Mouse (Mus musculus) mouse embryonic stem cell (cell line): ENCODE measurements at regions not wholly inside any gene's neighbourhood (a gene's known extent, or its start where the extent isn't known, plus 50 kb on each side); places are given as distances from the start of the nearest gene placed in this dataset.

Experiments
- in situ Hi-C, 2 experiments: fragments of 300-500 bp; cut with MboI; formaldehyde crosslinking; loops; 1 replicate in 1 of 2; 3 replicates in 1 of 2; pipeline ENCODE4 v1.14.3; 2019 to 2020; ENCODE audit warnings: low sequenced_read_pairs in 2 of 2, low pct_unique_long_range_greater_than_20kb in 1 of 2, mixed read lengths in 1 of 2; ENCODE audit not compliant: unreplicated experiment in 1 of 2

GRCm38 (mm10) chr15:97587571-97588205 lies 117.9 kb downstream of the Rpap3 start:
- in situ Hi-C loops = no loop called here

DNA sequence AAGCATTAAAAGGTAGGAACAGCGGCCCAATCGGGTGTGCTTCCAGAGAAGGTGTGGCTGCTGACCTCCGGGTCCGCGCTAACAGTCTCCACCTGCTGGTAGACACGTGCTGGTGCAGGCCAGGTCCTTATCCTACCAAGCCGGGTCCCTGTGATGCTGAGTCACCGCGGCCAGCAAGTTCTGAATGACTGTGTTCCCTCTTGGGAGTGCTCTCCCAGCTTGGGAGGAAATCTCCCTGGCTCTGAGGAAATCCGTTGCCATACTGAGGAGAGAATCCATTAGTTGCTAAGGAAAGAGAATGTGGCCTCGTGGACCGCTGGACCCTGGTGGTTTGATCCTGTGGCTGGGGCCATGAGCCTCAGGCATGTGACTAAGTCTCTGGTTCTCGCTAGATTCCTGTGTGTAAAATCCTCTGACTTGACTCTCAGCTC lies 123.9 kb downstream of the Rpap3 start:
- in situ Hi-C loops = no loop called here

DNA sequence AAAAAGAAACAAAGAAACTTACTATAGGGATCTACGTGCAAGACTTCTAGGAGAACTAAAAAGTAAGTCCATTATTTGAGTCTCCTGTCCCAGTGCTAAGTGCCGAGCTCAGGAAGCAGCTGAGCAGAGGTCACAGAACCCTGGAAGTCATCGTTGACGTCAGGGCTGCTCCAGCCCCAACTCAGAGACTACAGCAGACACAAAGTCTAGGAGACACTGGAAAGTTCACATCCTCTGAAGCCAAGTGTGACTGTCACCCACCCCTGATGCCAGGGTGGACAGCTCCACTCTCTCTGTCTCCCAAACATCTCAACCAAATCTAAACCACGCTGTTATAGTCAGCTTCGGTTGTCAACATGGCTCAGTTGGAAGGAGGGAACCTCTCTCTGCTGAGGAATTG lies 124.9 kb downstream of the Rpap3 start:
- in situ Hi-C loops = no loop called here

DNA sequence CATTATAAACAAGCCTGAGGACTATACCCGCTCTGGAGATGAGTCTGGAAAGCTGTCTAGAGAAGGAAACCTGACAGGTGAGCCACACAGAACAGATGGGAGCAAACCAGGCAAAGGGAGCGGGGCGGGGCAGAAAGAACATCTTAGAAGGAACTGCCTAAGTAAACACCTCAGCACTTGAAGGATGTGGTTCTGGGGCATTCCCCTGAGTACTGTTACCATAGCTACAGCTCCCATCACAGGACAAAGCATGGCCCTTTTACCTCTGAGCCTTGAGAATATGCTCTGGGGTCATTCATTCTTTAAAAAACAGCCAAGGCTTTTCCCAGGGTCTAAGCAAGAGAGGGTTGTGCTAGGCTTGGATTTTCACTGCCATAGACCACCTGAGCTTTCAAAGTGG lies 127.6 kb downstream of the Rpap3 start:
- in situ Hi-C loops = no loop called here

- in situ Hi-C loops = no loop called here
Observed at GRCm38 (mm10) chr15:97577196-97577595, 128.4 kb downstream of the Rpap3 start.

DNA sequence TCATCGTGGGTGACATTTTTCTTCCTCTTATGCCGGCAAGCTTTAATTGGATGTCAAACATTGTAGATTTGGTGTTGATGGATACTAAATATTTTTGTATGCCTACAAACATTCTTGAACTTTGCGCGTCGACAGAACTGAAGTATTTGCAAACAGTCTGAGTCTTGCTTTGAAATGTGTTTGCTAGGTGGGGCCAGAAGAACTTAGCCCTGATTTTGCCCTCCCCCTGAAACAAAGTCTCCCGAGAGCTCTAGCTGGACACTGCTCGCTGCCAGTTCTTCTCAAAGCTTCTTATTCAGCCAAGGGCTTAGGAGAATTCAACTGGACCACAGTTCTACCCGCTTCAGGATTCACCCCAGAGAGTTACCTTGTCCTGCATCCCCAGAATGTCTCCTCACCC lies 133.0 kb downstream of the Rpap3 start:
- in situ Hi-C loops = no loop called here

DNA sequence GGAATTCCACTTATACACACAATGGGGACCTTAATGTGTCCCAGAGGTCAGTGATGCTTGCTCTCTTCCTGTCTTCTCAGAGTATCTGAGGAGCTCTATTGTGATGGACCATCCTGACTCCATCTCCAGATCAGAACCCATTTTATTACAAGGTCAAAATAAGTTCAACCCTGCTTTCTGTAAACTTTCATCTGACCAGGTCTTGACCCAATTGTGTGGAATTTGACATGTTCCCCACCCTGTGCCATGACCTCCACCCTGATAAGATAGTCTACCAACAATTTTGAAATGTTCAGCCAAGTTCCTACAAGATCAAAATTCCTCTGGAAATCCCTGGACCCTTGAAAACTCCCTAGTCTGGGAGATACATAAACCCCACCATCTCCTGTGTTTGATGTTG lies 133.7 kb downstream of the Rpap3 start:
- in situ Hi-C loops = no loop called here

- in situ Hi-C loops = no loop called here
Observed at GRCm38 (mm10) chr15:97560096-97560495, 145.5 kb downstream of the Rpap3 start.

GRCm38 (mm10) chr15:97558725-97559124 lies 146.9 kb downstream of the Rpap3 start:
- in situ Hi-C loops = no loop called here

DNA sequence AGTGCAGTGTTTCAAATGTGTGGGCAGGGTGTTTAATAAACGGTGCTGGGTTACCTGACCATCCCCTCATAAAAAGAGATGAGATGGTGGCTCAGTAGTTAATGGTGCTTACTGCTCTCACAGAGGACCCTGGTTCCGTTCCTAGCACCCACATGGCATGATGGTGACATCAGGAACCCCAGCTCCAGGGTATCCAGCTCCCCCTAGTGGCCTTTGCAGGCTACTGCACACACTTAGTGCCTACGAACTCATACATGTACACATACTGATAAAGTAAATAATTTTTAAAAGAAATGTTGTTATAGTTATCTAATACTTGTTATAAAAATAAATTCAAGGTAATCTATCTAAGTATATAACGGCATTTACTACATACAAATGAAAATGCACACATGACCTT lies 157.3 kb downstream of the Rpap3 start:
- in situ Hi-C loops = no loop called here

- in situ Hi-C loops = no loop called here
Observed at GRCm38 (mm10) chr15:97545034-97545433, 160.6 kb downstream of the Rpap3 start.

DNA sequence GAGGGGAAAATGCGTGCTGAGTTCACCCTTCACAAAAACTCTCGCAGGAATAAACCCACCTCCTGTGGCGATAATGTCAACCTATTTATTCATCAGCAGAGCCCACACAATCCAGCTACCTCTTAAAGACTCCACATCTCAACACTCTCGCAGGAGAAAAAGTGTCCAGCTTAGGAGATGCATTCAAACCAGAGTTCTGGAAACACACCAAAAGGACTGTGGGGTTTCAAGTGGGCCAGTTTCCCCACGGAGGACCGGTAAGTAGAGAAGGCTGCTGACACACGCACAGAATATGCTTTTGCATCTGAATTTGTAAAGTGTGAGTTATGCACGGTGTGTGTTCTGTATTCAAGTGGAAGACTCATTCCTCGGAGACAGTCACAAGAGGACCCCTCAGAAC lies 164.0 kb downstream of the Rpap3 start:
- in situ Hi-C loops = no loop called here

GRCm38 (mm10) chr15:97536145-97536544 lies 169.5 kb downstream of the Rpap3 start:
- in situ Hi-C loops = no loop called here

- in situ Hi-C loops = no loop called here
Observed at GRCm38 (mm10) chr15:97534878-97535277, 170.7 kb downstream of the Rpap3 start.

GRCm38 (mm10) chr15:97533553-97534291 lies 171.9 kb downstream of the Rpap3 start:
- in situ Hi-C loops = no loop called here

GRCm38 (mm10) chr15:97532346-97532910 lies 173.2 kb downstream of the Rpap3 start:
- in situ Hi-C loops = no loop called here

DNA sequence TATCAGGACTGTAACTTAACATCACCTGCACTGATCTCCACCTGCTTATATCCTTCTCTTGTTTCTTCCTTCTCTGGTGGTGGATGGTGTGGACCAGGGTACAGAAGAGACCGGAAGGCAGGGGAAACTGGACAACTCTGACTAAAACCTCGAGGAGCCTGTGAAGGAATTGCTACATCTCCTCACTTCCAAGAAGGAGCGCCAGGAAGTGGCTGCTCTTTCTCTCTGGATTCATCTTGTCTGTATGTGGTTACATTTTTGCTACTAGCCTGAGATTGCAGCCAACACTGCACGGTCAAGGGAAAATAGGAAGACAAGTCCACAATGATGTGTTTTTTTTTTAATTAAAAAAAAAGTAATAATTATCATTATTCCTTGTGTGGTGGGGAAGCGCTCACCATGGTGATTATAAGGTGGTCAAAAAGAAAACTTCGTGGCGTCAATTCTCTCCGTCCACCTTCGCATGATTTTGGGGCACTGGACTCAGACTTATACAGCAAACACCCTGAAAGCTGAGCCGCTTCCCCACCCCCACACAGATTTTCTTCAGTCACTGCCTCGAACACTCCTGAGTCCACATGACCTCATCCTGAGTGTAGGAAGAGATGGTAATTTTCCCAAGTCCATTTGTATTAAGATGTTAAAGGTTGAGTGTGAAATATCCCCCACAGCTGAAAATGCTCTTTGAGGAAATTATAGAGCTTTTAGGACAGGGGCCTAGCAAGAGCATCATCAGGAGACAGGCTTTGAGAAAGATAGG lies 177.2 kb downstream of the Rpap3 start:
- in situ Hi-C loops = no loop called here

DNA sequence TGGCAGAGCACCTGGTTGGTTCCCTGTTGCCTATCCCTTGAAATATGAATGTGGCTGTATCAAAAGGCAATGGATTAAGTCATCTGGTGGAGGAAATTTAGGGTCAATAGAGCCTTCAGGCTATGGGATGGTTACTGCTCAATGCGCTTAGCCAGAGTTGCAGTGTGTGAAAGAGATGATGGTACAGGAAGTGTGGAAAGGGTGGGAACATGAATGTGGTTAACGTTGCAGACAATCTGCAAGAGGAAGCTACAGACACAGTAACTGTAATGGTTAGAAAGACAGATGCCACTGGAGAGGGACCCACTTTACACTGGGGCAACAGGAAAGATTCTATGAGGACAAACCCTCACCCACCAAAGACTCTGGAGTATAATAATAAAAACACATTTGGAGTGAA lies 185.2 kb downstream of the Rpap3 start:
- in situ Hi-C loops = loop anchor here in 1 of 2 experiments (25.0 kb wide), 1 partner anchor 608 kb away; no protein-coding TSS in a partner anchor

GRCm38 (mm10) chr15:97519919-97520345 lies 185.7 kb downstream of the Rpap3 start:
- in situ Hi-C loops = loop anchor here in 1 of 2 experiments (25.0 kb wide), 1 partner anchor 608 kb away; no protein-coding TSS in a partner anchor
